Comparison of ENCODE assay signal across 8 mouse cellular contexts in the genomic region with DNA sequence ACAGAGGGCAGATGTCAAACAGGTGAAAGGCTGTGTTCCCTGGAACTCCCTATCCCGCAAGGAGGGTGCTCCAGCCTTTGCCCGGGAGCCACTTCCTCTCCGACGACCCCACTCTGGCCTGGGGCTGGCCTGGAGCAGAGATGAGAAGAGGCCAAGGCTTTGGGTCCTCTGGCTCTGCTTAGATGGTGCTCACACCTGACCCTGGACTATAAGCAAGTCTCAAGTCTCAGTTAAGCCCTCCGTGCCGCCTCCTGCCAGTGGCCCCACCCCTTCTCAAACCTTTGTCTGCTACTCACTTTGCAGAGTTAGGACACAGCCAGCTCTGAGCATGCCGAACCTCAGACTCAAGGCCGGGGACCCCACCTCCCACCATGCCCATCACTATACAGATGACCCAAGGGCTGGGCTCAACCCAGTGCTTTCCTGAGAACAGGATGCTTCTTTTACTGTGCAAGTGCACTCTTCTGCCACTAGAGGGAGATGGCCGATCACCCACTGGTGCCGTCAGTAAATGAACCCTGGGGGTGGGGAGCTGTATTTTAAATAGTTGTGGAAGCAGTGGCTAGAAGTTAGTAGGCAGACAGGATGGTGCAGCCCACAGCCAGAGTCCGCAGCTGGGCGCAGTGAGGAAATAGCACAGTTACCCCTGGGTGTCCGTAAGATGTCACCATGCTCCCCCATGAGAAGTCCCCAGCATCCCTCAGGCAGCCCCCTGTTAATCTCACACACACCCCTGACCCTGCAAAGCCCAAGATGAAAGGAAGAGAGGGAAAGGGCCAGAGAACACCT. TPM values are rescaled to one million over a fixed set of nuclear protein-coding genes. Genes with fewer than 3 reads are reported as not detected.
DNase-seq lines count a peak whose midpoint lies in the region; ATAC-seq and TF ChIP-seq lines count a peak whose summit lies in the region.

No protein-coding gene starts in this region.

- peaks cover 8% of the 10 kb centered on the region for H3K4me1 ChIP-seq in forebrain, embryonic 12.5 days
- H3K4me1 ChIP-seq in hindbrain, embryonic 12.5 days: peaks cover 5% of the 10 kb centered on the region; the same call in 1 of the 2 replicates
- H3K4me1 ChIP-seq in megakaryocyte, embryonic 14.5 days: peaks cover 30% of the 10 kb centered on the region

- no peak overlapping the region for H3K4me2 ChIP-seq in forebrain, embryonic 12.5 days
- no peak overlapping the region for H3K4me2 ChIP-seq in hindbrain, embryonic 12.5 days (replicated peaks)

- TF ChIP-seq CTCF in left cerebral cortex, adult 2 months (IDR thresholded peaks at IDR 0.05): peak; percentile 93

- no peak overlapping the region for H3K27ac ChIP-seq in forebrain, embryonic 12.5 days
- H3K27ac ChIP-seq in hindbrain, embryonic 12.5 days: no peak overlapping the region
- no peak overlapping the region for H3K27ac ChIP-seq in left cerebral cortex, adult 2 months

- no peaks in the 10 kb centered on the region for H3K27me3 ChIP-seq in forebrain, embryonic 12.5 days
- no peaks in the 10 kb centered on the region for H3K27me3 ChIP-seq in hindbrain, embryonic 12.5 days
- peaks cover 21% of the 10 kb centered on the region for H3K27me3 ChIP-seq in megakaryocyte, embryonic 14.5 days (replicated peaks)

- DNase-seq in gastrocnemius, postnatal 10 days: peak; percentile 34
- DNase-seq in gastrocnemius, adult 8-10 months (ENCODE audit: low spot score in 2 of 2): no peak
- peak; percentile 36 to 38 for DNase-seq in left cerebral cortex, adult 2 months (ENCODE audit: extremely low spot score in 1 of 2, low spot score in 2 of 2)
- peak; percentile 39 for DNase-seq in right cerebral cortex, postnatal 4 days

- peak; percentile 42 for ATAC-seq in cerebellum, adult (ENCODE audit: insufficient number of reproducible peaks, low FRiP score, low TSS enrichment)
- ATAC-seq in forebrain, embryonic 12.5 days (ENCODE audit: low FRiP score): peak; percentile 71
- ATAC-seq in hindbrain, embryonic 12.5 days (ENCODE audit: low FRiP score): peak; percentile 80

- 47% methylated on average over 13 of the region's 13 CpGs for WGBS in forebrain, embryonic 12.5 days
- WGBS in hindbrain, embryonic 12.5 days: 55% methylated on average over 13 of the region's 13 CpGs

- H3K9ac ChIP-seq in forebrain, embryonic 12.5 days: no peak overlapping the region
- H3K9ac ChIP-seq in hindbrain, embryonic 12.5 days: no peak overlapping the region

- no peak overlapping the region for H3K4me3 ChIP-seq in forebrain, embryonic 12.5 days (replicated peaks)
- H3K4me3 ChIP-seq in hindbrain, embryonic 12.5 days: no peak overlapping the region
- H3K4me3 ChIP-seq in left cerebral cortex, adult 2 months: no peak overlapping the region
- peak overlapping the region; percentile 48 for H3K4me3 ChIP-seq in megakaryocyte, embryonic 14.5 days (replicated peaks)

- H3K36me3 ChIP-seq in forebrain, embryonic 12.5 days (replicated peaks): peaks cover 31% of the 10 kb centered on the region
- H3K36me3 ChIP-seq in hindbrain, embryonic 12.5 days: peaks cover 32% of the 10 kb centered on the region
- peaks cover 70% of the 10 kb centered on the region for H3K36me3 ChIP-seq in megakaryocyte, embryonic 14.5 days (replicated peaks; ENCODE audit: low read length)

- no peaks in the 10 kb centered on the region for H3K9me3 ChIP-seq in forebrain, embryonic 12.5 days
- H3K9me3 ChIP-seq in hindbrain, embryonic 12.5 days (replicated peaks): no peaks in the 10 kb centered on the region
- H3K9me3 ChIP-seq in megakaryocyte, embryonic 14.5 days: peaks cover 14% of the 10 kb centered on the region

- intact Hi-C loops in left cerebral cortex, adult 2 months (cut with DNase I): loop anchor here (1.0 to 10.0 kb wide), 2 partner anchors 22 to 1231 kb away; no protein-coding TSS in a partner anchor

RNA-seq across cellular contexts. Expression of a gene that starts 7.1 kb away (rescaled TPM):
- not detected for total RNA-seq in gastrocnemius, postnatal 10 days (2021)
- total RNA-seq in gastrocnemius, adult 8-10 months (2022): not detected
- polyA plus RNA-seq in forebrain, embryonic 12.5 days (2016; fragmentation: Nextera tagmentation; extraction: Ambion mirVana): not detected in 2 replicates
- 0.08 TPM in 2 replicates for polyA plus RNA-seq in hindbrain, embryonic 12.5 days (2016; fragmentation: Nextera tagmentation; extraction: Ambion mirVana)
- not detected for total RNA-seq in left cerebral cortex, adult 2 months (2021)
- polyA plus RNA-seq in megakaryocyte, embryonic 14.5 days (2012; ENCODE audit: insufficient read depth, low replicate concordance): not detected in 2 replicates

RNA-seq across cellular contexts. Expression of a gene that starts 13.1 kb away (rescaled TPM):
- total RNA-seq in gastrocnemius, postnatal 10 days (2021): 10 to 100 TPM; 81.1 to 84.7 TPM
- 10 to 100 TPM; 58.7 to 64.9 (median 60.5) TPM for total RNA-seq in gastrocnemius, adult 8-10 months (2022)
- 131 and 135 TPM in 2 replicates for polyA plus RNA-seq in forebrain, embryonic 12.5 days (2016; fragmentation: Nextera tagmentation; extraction: Ambion mirVana)
- 101 and 112 TPM in 2 replicates for polyA plus RNA-seq in hindbrain, embryonic 12.5 days (2016; fragmentation: Nextera tagmentation; extraction: Ambion mirVana)
- 10 to 100 TPM; 15.2 to 20.8 TPM for total RNA-seq in left cerebral cortex, adult 2 months (2021)
- polyA plus RNA-seq in megakaryocyte, embryonic 14.5 days (2012; ENCODE audit: insufficient read depth, low replicate concordance): 18.6 TPM in 1 of 2 replicates, not detected in the other

RNA-seq across cellular contexts. Expression of a gene that starts 22.0 kb away (rescaled TPM):
- total RNA-seq in gastrocnemius, postnatal 10 days (2021): not detected
- total RNA-seq in gastrocnemius, adult 8-10 months (2022): not detected
- polyA plus RNA-seq in forebrain, embryonic 12.5 days (2016; fragmentation: Nextera tagmentation; extraction: Ambion mirVana): 2.2 and 4.3 TPM in 2 replicates
- 17.7 and 25.6 TPM in 2 replicates for polyA plus RNA-seq in hindbrain, embryonic 12.5 days (2016; fragmentation: Nextera tagmentation; extraction: Ambion mirVana)
- under 1 TPM; 0.21 to 0.61 TPM for total RNA-seq in left cerebral cortex, adult 2 months (2021)
- polyA plus RNA-seq in megakaryocyte, embryonic 14.5 days (2012; ENCODE audit: insufficient read depth, low replicate concordance): not detected in 2 replicates

RNA-seq across cellular contexts. Expression of a gene that starts 45.1 kb away (rescaled TPM):
- not detected for total RNA-seq in gastrocnemius, postnatal 10 days (2021)
- not detected for total RNA-seq in gastrocnemius, adult 8-10 months (2022)
- 0.26 TPM in 1 of 2 replicates, not detected in the other for polyA plus RNA-seq in forebrain, embryonic 12.5 days (2016; fragmentation: Nextera tagmentation; extraction: Ambion mirVana)
- polyA plus RNA-seq in hindbrain, embryonic 12.5 days (2016; fragmentation: Nextera tagmentation; extraction: Ambion mirVana): 0.13 and 0.29 TPM in 2 replicates
- not detected for total RNA-seq in left cerebral cortex, adult 2 months (2021)
- 0.02 TPM in 1 of 2 replicates, not detected in the other for polyA plus RNA-seq in megakaryocyte, embryonic 14.5 days (2012; ENCODE audit: insufficient read depth, low replicate concordance)

Comparison
In these comparisons a context has a peak if more than half of its experiments do, and no peak if none do; other contexts are left out.
1. DNase-seq: peak in gastrocnemius, postnatal 10 days (single experiment), left cerebral cortex, adult 2 months (2 of 2) and right cerebral cortex, postnatal 4 days (single experiment); none in gastrocnemius, adult 8-10 months (0 of 2).
2. Peak in every context shown above with its lines, with median percentiles within 50 percentile points of each other: ATAC-seq.